Mouse (Mus musculus): ENCODE measurements around the gene Sec31b.

- TF ChIP-seq EP300 (IDR thresholded peaks at IDR 0.05; ENCODE audit: insufficient read depth, low read depth, low read length), result no peak
- TF ChIP-seq POLR2A (IDR thresholded peaks at IDR 0.05; ENCODE audit: insufficient read depth, low read length), result no peak
Observed at GRCm38 (mm10) chr19:44476541-44476940, 69.1 kb downstream of the Sec31b start.
